28 mouse cellular contexts compared by ENCODE assay signal in the genomic region with DNA sequence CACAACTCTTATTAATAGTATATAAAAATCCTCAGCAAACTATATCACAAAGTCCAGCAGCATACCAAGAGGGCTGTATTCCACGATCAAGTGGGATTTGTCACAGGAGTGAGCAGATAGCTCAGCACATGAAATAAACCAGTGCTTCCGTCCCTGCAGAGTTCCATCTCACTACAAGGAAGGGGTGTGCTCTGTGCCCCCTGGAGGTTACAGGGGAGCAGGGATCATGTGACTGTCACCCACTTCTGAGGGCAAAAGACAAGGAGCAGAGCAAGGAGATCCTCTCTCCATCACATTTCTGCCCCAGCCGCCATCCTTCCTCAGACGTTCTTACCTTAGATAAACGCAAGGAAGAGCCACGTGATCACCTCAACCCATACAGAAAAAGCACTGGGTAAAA.
"Had no signal": no experiment of that assay in that cellular context is flagged by ENCODE, and none has a peak within 500 bp of the region (broad histone marks: within the 10 kb centered on the region; RNA-seq: fewer than 3 reads in every experiment).

No protein-coding gene starts in this region.

- H3K36me3 ChIP-seq: liver, embryonic 15.5 days; lung, embryonic 15.5 days; midbrain, embryonic 15.5 days had no signal

- H3K4me3 ChIP-seq: left cerebral cortex, adult 2 months; limb, embryonic 10.5 days; limb, embryonic 12.5 days; limb, embryonic 13.5 days; limb, embryonic 15.5 days; liver, embryonic 12.5 days; liver, embryonic 13.5 days; liver, embryonic 15.5 days; lung, embryonic 15.5 days; megakaryocyte, embryonic 14.5 days; midbrain, embryonic 10.5 days; midbrain, embryonic 12.5 days; midbrain, embryonic 13.5 days; midbrain, embryonic 15.5 days had no signal

- H3K4me1 ChIP-seq: limb, embryonic 13.5 days; midbrain, embryonic 12.5 days; midbrain, embryonic 15.5 days had no signal

- H3K27me3 ChIP-seq: limb, embryonic 12.5 days; limb, embryonic 13.5 days; limb, embryonic 15.5 days; liver, embryonic 12.5 days; liver, embryonic 13.5 days; liver, embryonic 15.5 days; lung, embryonic 15.5 days; megakaryocyte, embryonic 14.5 days; midbrain, embryonic 12.5 days; midbrain, embryonic 13.5 days; midbrain, embryonic 15.5 days had no signal

- H3K27ac ChIP-seq: left cerebral cortex, adult 2 months; limb, embryonic 10.5 days; limb, embryonic 12.5 days; limb, embryonic 13.5 days; limb, embryonic 15.5 days; liver, embryonic 12.5 days; liver, embryonic 13.5 days; liver, embryonic 14.5 days; liver, embryonic 15.5 days; lung, embryonic 15.5 days; macrophage; midbrain, embryonic 10.5 days; midbrain, embryonic 12.5 days; midbrain, embryonic 13.5 days; midbrain, embryonic 15.5 days had no signal

- DNase-seq: layer of hippocampus, postnatal 36 days; left cerebral cortex, postnatal 4 days; liver; liver, embryonic 13.5 days; liver, postnatal 0 days; lung, adult 18-20 months; lung, adult 2 months; lung, embryonic 14.5 days; lung, postnatal 10 days; lung, postnatal 14 days; lung, postnatal 36 days; lung, postnatal 4 days; midbrain, embryonic 14.5 days had no signal
